Mouse (Mus musculus) spleen, adult 2 months (tissue): ENCODE measurements around the gene Cd3e. TPM values are rescaled to one million over a fixed set of nuclear protein-coding genes. Genes with fewer than 3 reads are reported as not detected.

Experiments used
- DNase-seq, 2 experiments: peaks; one replicate each; pipeline versions ENCODE4 v3.0.0 to v3.0.0-alpha.2; 2012 to 2021; ENCODE audit warnings: low spot score in 2 of 2, low read depth in 1 of 2
- H3K27ac ChIP-seq: fragments of 200-500 bp; 2 replicates; pipeline ENCODE4 v1.5.1; 2012; ENCODE audit warnings: low read length, inconsistent platforms; ENCODE audit not compliant: insufficient read depth
- H3K27me3 ChIP-seq: fragments of 200-500 bp; 2 replicates; pipeline ENCODE4 v1.6.1; 2012; ENCODE audit warnings: mild to moderate bottlenecking, moderate library complexity, low read length, inconsistent platforms; ENCODE audit not compliant: control insufficient read depth, insufficient read depth
- H3K36me3 ChIP-seq: fragments of 200-500 bp; 2 replicates; pipeline ENCODE4 v1.6.1; 2012; ENCODE audit warnings: mild to moderate bottlenecking, low read length, inconsistent platforms; ENCODE audit not compliant: control insufficient read depth, insufficient read depth
- H3K4me1 ChIP-seq: fragments of 200-500 bp; 2 replicates; pipeline ENCODE4 v1.6.1; 2011; ENCODE audit warnings: inconsistent platforms; ENCODE audit not compliant: control insufficient read depth, insufficient read depth, insufficient read length
- H3K4me3 ChIP-seq: fragments of 200-500 bp; 2 replicates; pipeline ENCODE4 v1.5.1; 2011; ENCODE audit warnings: mild to moderate bottlenecking, inconsistent platforms; ENCODE audit not compliant: insufficient read depth, insufficient read length; ENCODE audit errors: extremely low read depth
- CTCF ChIP-seq: fragments of 200-500 bp; IDR thresholded peaks from 2 replicates; pipeline ENCODE4 v1.5.1; 2011; ENCODE audit warnings: mild to moderate bottlenecking, inconsistent platforms; ENCODE audit not compliant: insufficient read depth, insufficient read length, insufficient replicate concordance; ENCODE audit errors: extremely low read depth
- POLR2A ChIP-seq: fragments of 200-500 bp; IDR thresholded peaks from 2 replicates; pipeline ENCODE4 v1.6.1; 2011; ENCODE audit warnings: low read depth, low read length, inconsistent platforms
- WGBS: fragments of 180-500 bp; shearing (Covaris S2); methylation state at CpG from one replicate; pipeline ENCODE4 v1.1.7; 2018; 5-methylcytosine and 5-hydroxymethylcytosine counted together
- polyA plus RNA-seq: library from polyadenylated mRNA; depleted of rRNA; stranded (reverse); fragments of >200 nt; gene quantifications from 2 replicates; pipeline ENCODE4 v1.2.3, GENCODE M21; 2012

Gene Cd3e
- polyA plus RNA-seq, 1 experiment, result 44.8 TPM

- no peaks in the 10 kb centered on the region for H3K36me3 ChIP-seq
- TF ChIP-seq CTCF (no peak), POLR2A (no peak)
- no peaks in the 10 kb centered on the region; the same call in 1 of the 2 replicates for H3K4me1 ChIP-seq
- DNase-seq, result no peak
- H3K27ac ChIP-seq, result no peak overlapping the region
- 81% methylated on average over 3 of the region's 3 CpGs for WGBS
- no peaks in the 10 kb centered on the region for H3K27me3 ChIP-seq
- H3K4me3 ChIP-seq, result no peak overlapping the region
Observed at GRCm38 (mm10) chr9:45000249-45000648, 9.2 kb downstream of the Cd3e start.

GRCm38 (mm10) chr9:44999776-45000175 is 9.7 kb downstream of the Cd3e start:
- H3K27me3 ChIP-seq, result no peaks in the 10 kb centered on the region
- no peak overlapping the region for H3K27ac ChIP-seq
- no peak overlapping the region for H3K4me3 ChIP-seq
- H3K4me1 ChIP-seq, result no peaks in the 10 kb centered on the region; the same call in 1 of the 2 replicates
- TF ChIP-seq CTCF (no peak), POLR2A (no peak)
- H3K36me3 ChIP-seq, result no peaks in the 10 kb centered on the region
- DNase-seq, result no peak
- WGBS, result 84% methylated on average over 5 of the region's 5 CpGs

DNA sequence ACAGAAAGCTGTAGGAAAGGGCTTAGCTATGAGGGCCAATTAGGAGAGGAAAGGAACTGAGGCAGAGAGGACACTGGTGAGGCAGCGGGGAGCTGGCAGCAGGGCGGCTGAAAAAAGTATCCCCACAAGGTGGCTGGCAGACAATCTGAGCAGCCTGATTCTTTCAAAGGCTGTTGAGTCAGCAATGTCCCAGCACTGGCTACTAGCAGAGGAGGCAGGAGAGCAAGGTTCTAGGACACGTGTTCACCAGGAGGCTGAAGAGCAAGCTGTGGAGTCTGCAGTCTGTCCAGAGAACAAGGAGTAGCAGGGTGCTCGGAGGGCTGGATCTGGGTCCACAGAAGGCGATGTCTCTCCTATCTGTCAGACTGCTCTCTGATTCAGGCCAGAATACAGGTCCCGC is 10.3 kb downstream of the Cd3e start:
- Histone ChIP-seq H3K4me3 (no peak overlapping the region), H3K27ac (no peak overlapping the region), H3K36me3 (no peaks in the 10 kb centered on the region), H3K27me3 (no peaks in the 10 kb centered on the region), H3K4me1 (no peaks in the 10 kb centered on the region; the same call in 1 of the 2 replicates)
- DNase-seq, result no peak
- 62% methylated on average over 6 of the region's 6 CpGs for WGBS
- TF ChIP-seq POLR2A (no peak), CTCF (no peak)

DNA sequence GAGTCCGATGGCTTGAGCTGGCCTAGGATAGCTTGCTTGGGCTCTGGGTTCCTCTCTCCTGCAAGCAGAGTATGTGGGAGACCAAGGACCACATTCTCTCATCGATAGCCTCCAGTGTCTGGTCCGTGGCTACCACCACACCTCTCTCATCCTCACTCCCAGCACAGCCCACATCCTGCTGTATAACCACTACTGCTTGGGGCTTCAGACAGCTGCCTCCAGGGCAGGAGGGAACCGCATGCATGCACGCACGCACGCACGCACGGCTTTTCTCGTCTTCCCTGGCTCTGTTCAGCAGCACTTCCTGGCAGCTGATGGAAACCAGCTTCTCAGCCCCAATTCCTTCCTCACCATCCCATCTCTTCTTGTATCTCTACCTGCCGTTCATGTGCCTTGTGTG is 11.3 kb downstream of the Cd3e start:
- Histone ChIP-seq H3K4me1 (no peaks in the 10 kb centered on the region; the same call in 1 of the 2 replicates), H3K4me3 (no peak overlapping the region), H3K27me3 (no peaks in the 10 kb centered on the region), H3K27ac (no peak overlapping the region), H3K36me3 (no peaks in the 10 kb centered on the region)
- TF ChIP-seq CTCF (no peak), POLR2A (no peak)
- 22% methylated on average over 11 of the region's 11 CpGs for WGBS
- no peak for DNase-seq

DNA sequence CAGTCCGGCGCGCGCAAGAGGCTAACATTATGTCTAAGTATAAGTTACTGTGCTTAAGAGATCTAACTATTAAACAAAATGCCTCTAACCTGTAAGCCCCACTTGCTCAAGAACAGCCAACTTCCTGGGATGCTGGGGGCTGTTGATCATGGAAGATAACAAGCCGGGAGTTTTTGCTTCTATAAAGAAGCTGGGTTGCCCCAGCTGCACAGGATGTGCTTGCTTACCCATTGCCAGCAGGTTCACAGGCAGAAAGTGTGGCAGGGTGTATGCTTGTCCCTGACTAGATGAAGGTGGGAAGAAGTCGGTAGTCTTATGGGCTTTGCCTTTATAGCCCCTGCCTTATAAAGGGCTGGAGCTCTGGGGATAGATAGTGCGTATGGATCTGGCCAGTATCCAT is 12.8 kb downstream of the Cd3e start:
- no peak for TF ChIP-seq CTCF
- TF ChIP-seq POLR2A, result no peak
- Histone ChIP-seq H3K36me3 (no peaks in the 10 kb centered on the region), H3K4me1 (no peaks in the 10 kb centered on the region; the same call in 1 of the 2 replicates), H3K27ac (no peak overlapping the region), H3K4me3 (no peak overlapping the region), H3K27me3 (no peaks in the 10 kb centered on the region)
- no peak for DNase-seq
- 86% methylated on average over 7 of the region's 7 CpGs for WGBS

DNA sequence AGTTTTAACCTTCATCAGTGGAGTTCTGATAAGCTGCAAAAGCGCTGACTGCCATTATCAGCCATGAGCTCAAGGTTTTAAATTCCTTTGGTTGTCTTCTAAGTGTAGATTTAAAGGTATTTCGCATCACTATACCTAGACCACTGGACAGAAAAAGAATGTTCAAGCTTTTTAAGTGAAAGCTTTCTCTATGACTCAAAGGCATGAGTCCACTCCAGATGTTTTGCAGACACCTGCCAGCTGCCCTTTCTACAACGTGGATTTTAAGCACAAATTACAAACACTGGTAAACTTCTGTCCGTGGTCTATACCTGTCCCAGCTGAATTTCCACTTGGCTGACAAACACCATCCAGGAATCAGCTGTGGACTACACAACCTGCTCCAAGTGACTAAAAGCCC is 14.5 kb downstream of the Cd3e start:
- Histone ChIP-seq H3K4me3 (no peak overlapping the region), H3K4me1 (no peaks in the 10 kb centered on the region; the same call in 1 of the 2 replicates), H3K27ac (no peak overlapping the region), H3K36me3 (no peaks in the 10 kb centered on the region), H3K27me3 (no peaks in the 10 kb centered on the region)
- TF ChIP-seq POLR2A (no peak), CTCF (no peak)
- WGBS, result 82% methylated on average over 4 of the region's 4 CpGs
- no peak for DNase-seq

- Histone ChIP-seq H3K36me3 (no peaks in the 10 kb centered on the region), H3K4me1 (no peaks in the 10 kb centered on the region; the same call in 1 of the 2 replicates), H3K27ac (no peak overlapping the region), H3K4me3 (no peak overlapping the region), H3K27me3 (no peaks in the 10 kb centered on the region)
- TF ChIP-seq POLR2A, result no peak
- TF ChIP-seq CTCF, result no peak
- WGBS, result 68% methylated on average over 2 of the region's 2 CpGs
- no peak for DNase-seq
Observed at GRCm38 (mm10) chr9:44993268-44993667, 16.2 kb downstream of the Cd3e start.
